Mouse (Mus musculus) heart, embryonic 14.5 days (tissue): ENCODE data around the gene Cdr2l. TPM values are rescaled to one million over a fixed set of nuclear protein-coding genes. Genes with fewer than 3 reads are reported as not detected.

Experiments used
- ATAC-seq: fragments of 200-750 bp; cut with Nextera tagmentation; 2 replicates; pipeline ENCODE4 v1.8.0; 2017; ENCODE audit warnings: low read depth, moderate TSS enrichment; ENCODE audit not compliant: insufficient number of reproducible peaks, insufficient read depth, low FRiP score
- H3K27ac ChIP-seq, 2 experiments: fragments of 200-500 bp in 1 of 2; fragments of 300-500 bp in 1 of 2; sonication (generic) in 1 of 2; replicated peaks in 1 of 2; 2 replicates each; pipeline ENCODE4 v1.5.1; 2012 to 2014; ENCODE audit warnings: low read depth in 2 of 2, low read length in 2 of 2, control low read depth in 1 of 2, mild to moderate bottlenecking in 1 of 2, mixed read lengths in 1 of 2; ENCODE audit not compliant: control insufficient read depth in 1 of 2, insufficient read depth in 1 of 2
- H3K27me3 ChIP-seq: fragments of 300-500 bp; sonication (generic); 2 replicates; pipeline ENCODE4 v1.6.1; 2014; ENCODE audit warnings: mild to moderate bottlenecking, low read length, control low read depth; ENCODE audit not compliant: control insufficient read depth, insufficient read depth
- H3K36me3 ChIP-seq: fragments of 300-500 bp; sonication (generic); 2 replicates; pipeline ENCODE4 v1.6.1; 2014; ENCODE audit warnings: mild to moderate bottlenecking, control low read depth, low read length, mixed read lengths; ENCODE audit not compliant: control insufficient read depth, insufficient read depth
- H3K4me1 ChIP-seq, 2 experiments: fragments of 200-500 bp in 1 of 2; fragments of 300-500 bp in 1 of 2; sonication (generic) in 1 of 2; 2 replicates each; pipeline ENCODE4 v1.6.1; 2012 to 2014; ENCODE audit warnings: low read length in 2 of 2, control low read depth in 1 of 2, mixed read lengths in 1 of 2; ENCODE audit not compliant: control insufficient read depth in 2 of 2, insufficient read depth in 2 of 2
- H3K4me2 ChIP-seq: fragments of 300-500 bp; sonication (generic); 2 replicates; pipeline ENCODE4 v1.6.1; 2014; ENCODE audit warnings: mild to moderate bottlenecking, low read length
- H3K4me3 ChIP-seq, 2 experiments: fragments of 200-500 bp in 1 of 2; fragments of 300-500 bp in 1 of 2; sonication (generic) in 1 of 2; 2 replicates each; pipeline ENCODE4 v1.5.1; 2012 to 2014; ENCODE audit warnings: low read length in 2 of 2, mild to moderate bottlenecking in 2 of 2, control low read depth in 1 of 2, low read depth in 1 of 2, moderate library complexity in 1 of 2; ENCODE audit not compliant: control insufficient read depth in 1 of 2, insufficient read depth in 1 of 2
- H3K9ac ChIP-seq: fragments of 300-500 bp; sonication (generic); 2 replicates; pipeline ENCODE4 v1.6.1; 2014; ENCODE audit warnings: mild to moderate bottlenecking, low read length
- H3K9me3 ChIP-seq: fragments of 300-500 bp; sonication (generic); 2 replicates; pipeline ENCODE4 v1.6.1; 2016; ENCODE audit warnings: low read length, control low read depth; ENCODE audit not compliant: control insufficient read depth
- WGBS: fragments of 180-500 bp; shearing (Covaris S2); extraction: QIAGEN DNeasy Blood & Tissue Kit; methylation state at CpG from one replicate; pipeline ENCODE4 v1.1.7; 2014; 5-methylcytosine and 5-hydroxymethylcytosine counted together
- polyA plus RNA-seq: library from polyadenylated mRNA; unstranded; fragments of >200 nt; fragmentation: Nextera tagmentation; extraction: Ambion mirVana; gene quantifications from 2 replicates; pipeline ENCODE4 v1.2.1, GENCODE M21; 2014

Cdr2l gene
- polyA plus RNA-seq, 1 experiment from 2014 or later, result 10.5 TPM

DNA sequence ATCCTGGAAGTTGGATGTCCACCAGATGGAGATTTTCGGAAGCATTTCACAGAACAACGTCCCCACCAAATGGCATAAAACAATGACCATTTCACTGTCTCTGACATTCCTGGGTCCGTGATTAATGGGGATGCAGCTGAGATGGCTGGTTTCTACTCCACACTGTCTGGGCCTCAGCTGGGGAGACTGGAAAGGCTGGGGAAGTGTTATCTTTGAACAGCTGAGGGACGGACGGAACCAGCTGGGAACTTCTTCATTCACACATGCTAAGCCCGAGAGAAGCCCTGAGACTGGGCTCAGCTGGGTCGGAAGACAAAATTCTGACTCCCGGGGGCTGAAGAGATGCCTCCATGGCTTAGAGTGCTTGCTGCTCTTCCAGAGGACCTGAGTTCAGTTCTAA is 10.4 kb upstream of the Cdr2l start:
- H3K9ac ChIP-seq, result no peak overlapping the region
- ATAC-seq, result no peak
- peaks cover 35% of the 10 kb centered on the region for H3K27me3 ChIP-seq
- no peaks in the 10 kb centered on the region for H3K9me3 ChIP-seq
- no peak overlapping the region for H3K4me2 ChIP-seq
- no peak overlapping the region for H3K4me3 ChIP-seq
- no peaks in the 10 kb centered on the region for H3K36me3 ChIP-seq
- no peak overlapping the region for H3K27ac ChIP-seq
- 62% methylated on average over 8 of the region's 8 CpGs for WGBS
- H3K4me1 ChIP-seq, result peaks cover 14 to 20% of the 10 kb centered on the region in 2 experiments

- H3K27ac ChIP-seq, result no peak overlapping the region
- no peaks in the 10 kb centered on the region for H3K9me3 ChIP-seq
- WGBS, result 43% methylated on average over 1 of the region's 1 CpGs
- no peak for ATAC-seq
- no peak overlapping the region for H3K9ac ChIP-seq
- no peak overlapping the region for H3K4me2 ChIP-seq
- peaks cover 29% of the 10 kb centered on the region for H3K27me3 ChIP-seq
- no peak overlapping the region for H3K4me3 ChIP-seq
- no peaks in the 10 kb centered on the region for H3K36me3 ChIP-seq
- peaks cover 11 to 13% of the 10 kb centered on the region in 2 experiments for H3K4me1 ChIP-seq
Measured at GRCm38 (mm10) chr11:115372015-115372414, 9.7 kb upstream of the Cdr2l start.

DNA sequence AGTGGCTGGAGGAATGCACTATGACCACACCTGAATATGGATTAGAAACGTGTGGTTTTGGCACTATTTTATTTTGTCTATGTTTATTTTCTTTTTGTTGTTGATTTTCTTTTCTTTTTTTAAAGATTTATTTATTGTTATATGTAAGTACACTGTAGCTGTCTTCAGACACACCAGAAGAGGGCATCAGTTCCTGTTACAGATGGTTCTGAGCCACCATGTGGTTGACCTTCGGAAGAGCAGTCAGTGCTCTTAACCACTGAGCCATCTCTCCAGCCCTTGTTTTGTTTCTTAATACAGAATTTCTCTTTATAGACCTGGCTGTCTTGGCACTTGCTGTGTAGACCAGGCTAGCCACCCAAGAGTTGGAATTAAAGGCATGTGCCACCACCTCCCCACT is 9.0 kb upstream of the Cdr2l start:
- H3K9me3 ChIP-seq, result no peaks in the 10 kb centered on the region
- no peak overlapping the region for H3K27ac ChIP-seq
- no peak overlapping the region for H3K9ac ChIP-seq
- H3K4me1 ChIP-seq, result peaks cover 9% of the 10 kb centered on the region in 2 experiments
- H3K27me3 ChIP-seq, result peaks cover 24% of the 10 kb centered on the region
- ATAC-seq, result no peak
- 48% methylated on average over 2 of the region's 2 CpGs for WGBS
- no peak overlapping the region for H3K4me2 ChIP-seq
- H3K4me3 ChIP-seq, result no peak overlapping the region
- H3K36me3 ChIP-seq, result no peaks in the 10 kb centered on the region

DNA sequence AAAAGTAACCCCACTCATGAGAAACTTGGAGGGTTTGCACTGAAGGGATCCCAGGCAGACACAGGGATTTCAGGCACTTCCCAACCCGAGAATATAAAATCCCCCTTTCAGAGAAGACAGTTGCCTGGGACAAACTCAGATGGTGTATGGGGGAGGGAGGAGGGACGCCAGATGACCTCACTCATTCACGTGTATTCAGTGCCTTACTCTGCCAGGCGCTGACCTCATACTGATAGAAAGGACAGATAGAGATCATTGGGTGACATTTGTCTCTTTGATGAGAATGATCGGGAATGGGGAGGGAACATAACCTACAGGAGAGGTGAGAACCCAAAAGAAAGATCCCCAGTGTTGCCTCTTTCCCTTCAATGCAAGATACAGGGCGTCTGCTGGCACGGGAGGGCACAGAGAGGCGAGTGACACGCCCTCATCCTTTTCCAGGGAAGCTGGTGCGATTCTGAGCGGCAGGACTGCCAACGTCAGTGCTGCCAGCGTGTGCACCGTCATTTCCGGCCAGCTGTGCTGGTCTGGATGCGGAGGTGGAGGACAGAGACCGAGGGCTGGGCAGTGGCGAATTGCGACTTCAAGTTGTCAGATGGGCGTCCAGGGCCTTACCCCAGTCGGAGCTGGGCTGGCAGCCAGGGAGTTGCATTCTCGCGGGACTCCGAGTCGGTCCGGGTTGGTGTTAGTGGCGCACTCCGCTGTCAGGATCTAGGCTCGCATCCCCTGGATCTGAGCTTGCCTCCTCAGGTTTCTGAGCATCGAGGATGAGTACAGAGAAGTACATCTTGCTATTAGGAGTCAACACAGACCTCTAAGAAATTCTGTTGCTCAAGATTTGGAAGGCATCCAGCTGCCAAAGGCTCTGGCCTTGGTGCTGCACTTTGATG is 7.7 kb upstream of the Cdr2l start:
- Histone ChIP-seq H3K9me3 (no peaks in the 10 kb centered on the region), H3K9ac (peak overlapping the region; percentile 65), H3K4me3 (peak overlapping the region; percentile 38 to 39), H3K4me1 (peaks cover 9% of the 10 kb centered on the region in 2 experiments), H3K4me2 (peak overlapping the region; percentile 82), H3K27ac (peak overlapping the region in 1 of 2 experiments; percentile 31; a peak in 1 of 4 replicates), H3K27me3 (peaks cover 22% of the 10 kb centered on the region; the same call in 1 of the 2 replicates), H3K36me3 (no peaks in the 10 kb centered on the region)
- ATAC-seq, result 0 out of 2 replicates have a peak, but pooled peaks have one; percentile 18
- 2% methylated on average over 30 of the region's 30 CpGs for WGBS

DNA sequence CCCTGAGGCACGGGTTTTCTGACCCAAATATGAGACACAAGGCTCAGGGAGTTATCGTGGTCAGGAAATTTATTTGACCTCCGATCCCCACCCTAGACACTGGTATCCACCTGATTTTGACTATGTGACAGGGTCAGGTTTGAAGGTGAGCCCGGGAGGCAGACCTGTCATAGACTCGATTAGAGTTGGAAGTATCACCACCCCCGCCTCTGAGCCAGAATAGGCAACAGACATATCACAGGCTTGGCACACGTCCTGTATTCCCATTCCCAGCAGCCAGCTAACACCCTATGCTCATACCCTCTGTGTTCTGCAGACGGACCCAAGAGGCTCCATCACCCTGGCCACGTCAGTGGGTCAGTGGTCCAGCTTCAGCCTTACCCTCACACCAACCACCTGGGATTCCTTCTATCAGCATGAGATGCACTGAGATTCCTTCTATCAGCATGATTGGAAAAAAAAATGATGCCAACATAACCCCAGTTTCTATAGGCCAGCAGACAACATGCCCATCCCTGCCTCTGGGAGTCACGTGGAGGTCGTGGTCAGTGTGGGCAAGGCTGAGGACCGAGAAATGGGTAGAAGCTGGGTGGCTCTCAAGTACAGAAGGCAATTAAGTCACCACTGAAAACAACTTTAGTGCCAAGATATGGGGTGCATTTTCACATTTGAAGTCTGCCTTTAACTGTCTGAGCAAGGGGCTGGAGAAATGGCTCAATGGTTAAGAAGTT is 6.9 kb upstream of the Cdr2l start:
- Histone ChIP-seq H3K27me3 (peaks cover 22% of the 10 kb centered on the region; the same call in 1 of the 2 replicates), H3K27ac (no peak overlapping the region), H3K9ac (no peak overlapping the region), H3K4me2 (peak overlapping the region; percentile 82), H3K4me1 (peaks cover 9% of the 10 kb centered on the region in 2 experiments), H3K36me3 (no peaks in the 10 kb centered on the region), H3K9me3 (no peaks in the 10 kb centered on the region), H3K4me3 (peak overlapping the region in 1 of 2 experiments; percentile 38; a peak in 2 of 4 replicates)
- WGBS, result 46% methylated on average over 12 of the region's 12 CpGs
- no peak; the same call in 1 of the 2 replicates for ATAC-seq

DNA sequence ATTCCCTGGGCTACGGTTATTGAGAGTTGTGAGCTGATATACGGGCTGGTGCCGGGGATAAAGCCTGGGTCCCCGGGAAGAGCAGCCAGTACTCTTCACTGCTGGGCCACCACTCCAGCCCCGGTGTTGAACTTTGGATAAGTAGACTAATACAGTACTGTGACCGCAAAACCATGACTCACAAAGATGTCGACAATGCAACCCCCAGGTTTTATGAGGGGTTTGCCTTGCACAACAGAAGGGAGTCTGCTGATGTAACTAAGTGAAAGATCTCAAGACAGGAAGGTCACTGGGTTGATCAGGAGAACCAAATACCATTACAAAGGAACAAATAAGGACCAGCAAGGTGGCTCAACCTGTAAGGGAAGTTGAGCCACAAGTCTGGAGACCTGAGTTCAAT is 5.0 kb upstream of the Cdr2l start:
- H3K4me3 ChIP-seq, result no peak overlapping the region
- H3K27me3 ChIP-seq, result peaks cover 17% of the 10 kb centered on the region; the same call in 1 of the 2 replicates
- H3K4me2 ChIP-seq, result no peak overlapping the region
- H3K36me3 ChIP-seq, result no peaks in the 10 kb centered on the region
- no peak for ATAC-seq
- H3K9ac ChIP-seq, result no peak overlapping the region
- no peaks in the 10 kb centered on the region for H3K9me3 ChIP-seq
- H3K27ac ChIP-seq, result no peak overlapping the region
- H3K4me1 ChIP-seq, result peaks cover 11 to 15% of the 10 kb centered on the region in 2 experiments
- 56% methylated on average over 7 of the region's 7 CpGs for WGBS

- H3K4me3 ChIP-seq, result no peak overlapping the region
- H3K36me3 ChIP-seq, result no peaks in the 10 kb centered on the region
- H3K4me2 ChIP-seq, result no peak overlapping the region
- no peak for ATAC-seq
- peaks cover 11 to 15% of the 10 kb centered on the region in 2 experiments for H3K4me1 ChIP-seq
- H3K9me3 ChIP-seq, result no peaks in the 10 kb centered on the region
- 78% methylated on average over 4 of the region's 4 CpGs for WGBS
- peaks cover 17% of the 10 kb centered on the region; the same call in 1 of the 2 replicates for H3K27me3 ChIP-seq
- no peak overlapping the region for H3K27ac ChIP-seq
- no peak overlapping the region for H3K9ac ChIP-seq
Measured at GRCm38 (mm10) chr11:115377254-115377653, 4.5 kb upstream of the Cdr2l start.
